Mouse (Mus musculus) MEL-GATA-1-ER (cell line): ENCODE data around the gene Zmiz1.

ENCODE experiments used
- DNase-seq: peaks from one replicate; pipeline ENCODE4 v3.0.0-alpha.2; 2012; ENCODE audit warnings: low read depth; ENCODE audit errors: extremely low read depth

Zmiz1 gene

GRCm38 (mm10) chr14:25667587-25667986 is 208.6 kb downstream of the Zmiz1 start:
- peak; percentile 13 for DNase-seq

- DNase-seq = no peak
These were observed 220.6 kb downstream of the Zmiz1 start for GRCm38 (mm10) chr14:25679625-25680024.

DNA sequence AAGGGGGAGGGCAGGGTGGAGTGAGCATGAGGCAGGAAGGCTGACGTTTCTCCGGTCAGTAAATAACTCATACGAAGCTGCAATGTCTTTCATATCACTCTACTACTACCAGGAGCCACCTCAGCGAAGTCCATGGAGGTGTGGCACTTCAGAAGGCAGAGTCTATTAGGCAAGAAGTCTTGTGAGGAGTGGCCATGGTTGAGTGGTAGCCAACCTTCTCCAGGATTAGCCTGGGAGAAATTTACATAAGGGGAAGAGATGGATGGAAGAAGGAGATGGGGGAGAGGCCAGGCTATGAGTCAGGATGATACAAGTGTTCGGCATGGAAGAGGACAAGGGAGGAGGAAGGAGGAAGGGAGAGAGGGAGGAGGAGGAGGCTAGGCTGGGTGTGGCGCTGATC is 223.0 kb downstream of the Zmiz1 start:
- no peak for DNase-seq

GRCm38 (mm10) chr14:25686216-25686945 is 227.4 kb downstream of the Zmiz1 start:
- DNase-seq = no peak

GRCm38 (mm10) chr14:25686983-25687901 is 228.3 kb downstream of the Zmiz1 start:
- DNase-seq = no peak

- DNase-seq = no peak
These were observed 234.4 kb downstream of the Zmiz1 start for GRCm38 (mm10) chr14:25693271-25693887.

GRCm38 (mm10) chr14:25693888-25694568 is 235.0 kb downstream of the Zmiz1 start, which contains the start of gene Ppif:
TSS of gene Ppif (plus strand) at chr14:25694154.
- peak; percentile 64 for DNase-seq

- no peak for DNase-seq
These were observed 235.5 kb downstream of the Zmiz1 start for GRCm38 (mm10) chr14:25694569-25694897.

DNA sequence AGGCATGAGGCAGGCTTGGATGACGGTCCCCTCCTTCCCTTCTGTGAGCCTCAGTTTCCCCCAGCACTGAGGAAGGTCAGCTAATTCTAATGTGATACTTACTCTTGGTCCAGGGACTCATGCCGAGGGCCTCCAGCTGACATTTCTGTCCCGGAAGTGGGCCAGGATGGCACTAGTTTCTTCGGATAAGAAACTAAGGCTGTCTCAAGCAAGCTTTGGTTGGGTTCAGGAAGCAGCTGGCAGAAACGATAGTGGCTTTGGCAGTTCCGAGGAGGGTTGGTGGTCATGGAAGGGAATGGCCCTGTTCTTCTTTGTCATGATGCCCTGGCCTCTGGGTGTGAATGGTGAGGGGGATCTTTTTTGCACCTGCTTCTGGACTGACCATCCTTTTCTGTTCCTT is 236.1 kb downstream of the Zmiz1 start:
- peak; percentile 77 for DNase-seq

- DNase-seq = no peak
These were observed 237.4 kb downstream of the Zmiz1 start for GRCm38 (mm10) chr14:25696356-25696755.

GRCm38 (mm10) chr14:25701986-25702385 is 243.0 kb downstream of the Zmiz1 start:
- no peak for DNase-seq

DNA sequence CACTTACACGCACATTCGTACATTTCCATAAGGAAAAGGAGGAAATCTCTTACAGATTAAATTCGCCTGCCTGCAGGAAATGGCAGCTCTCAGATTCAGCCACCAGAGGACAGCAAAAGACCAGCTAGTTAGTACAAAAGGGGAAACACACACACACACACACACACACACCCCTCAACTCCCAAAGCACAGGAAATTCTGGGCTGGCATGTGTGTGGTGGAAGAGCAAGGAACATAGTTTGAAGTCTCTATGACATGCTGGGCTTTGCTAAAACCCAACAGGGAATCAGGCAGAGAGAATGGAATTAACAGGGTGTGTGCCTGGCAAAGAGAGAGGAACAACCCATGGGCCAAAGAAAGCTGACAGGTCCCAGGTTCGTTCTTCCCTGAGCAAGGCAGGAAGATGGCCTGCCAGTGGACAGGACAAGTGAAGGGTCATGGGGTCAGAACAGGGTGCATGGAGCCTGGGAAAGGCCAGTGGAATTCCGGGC is 248.8 kb downstream of the Zmiz1 start:
- DNase-seq = no peak

DNA sequence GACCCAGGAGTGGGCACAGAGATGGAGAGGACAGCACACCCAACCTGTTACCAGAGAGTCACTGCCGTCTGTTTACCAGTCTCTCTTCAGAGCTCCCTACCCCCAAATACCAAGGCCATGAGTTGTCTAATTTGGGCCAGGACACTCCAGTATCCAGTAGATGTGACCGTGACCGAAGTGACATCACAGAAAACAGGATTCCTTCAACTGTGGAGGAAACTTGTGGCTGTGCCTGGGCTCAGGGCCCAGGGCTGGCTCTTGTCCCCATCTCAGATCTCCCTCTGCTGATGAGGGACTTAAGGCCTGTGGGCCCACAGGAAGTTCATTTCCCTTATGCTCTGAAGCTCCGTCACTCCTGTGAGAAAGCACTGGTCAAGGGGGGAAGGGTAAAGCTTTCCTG is 249.5 kb downstream of the Zmiz1 start:
- no peak for DNase-seq

- DNase-seq = no peak
These were observed 249.9 kb downstream of the Zmiz1 start for GRCm38 (mm10) chr14:25708917-25709316.

GRCm38 (mm10) chr14:25710073-25710472 is 251.1 kb downstream of the Zmiz1 start:
- DNase-seq = no peak

- no peak for DNase-seq
These were observed 251.7 kb downstream of the Zmiz1 start for GRCm38 (mm10) chr14:25710681-25711080.

GRCm38 (mm10) chr14:25711177-25711576 is 252.2 kb downstream of the Zmiz1 start:
- no peak for DNase-seq

DNA sequence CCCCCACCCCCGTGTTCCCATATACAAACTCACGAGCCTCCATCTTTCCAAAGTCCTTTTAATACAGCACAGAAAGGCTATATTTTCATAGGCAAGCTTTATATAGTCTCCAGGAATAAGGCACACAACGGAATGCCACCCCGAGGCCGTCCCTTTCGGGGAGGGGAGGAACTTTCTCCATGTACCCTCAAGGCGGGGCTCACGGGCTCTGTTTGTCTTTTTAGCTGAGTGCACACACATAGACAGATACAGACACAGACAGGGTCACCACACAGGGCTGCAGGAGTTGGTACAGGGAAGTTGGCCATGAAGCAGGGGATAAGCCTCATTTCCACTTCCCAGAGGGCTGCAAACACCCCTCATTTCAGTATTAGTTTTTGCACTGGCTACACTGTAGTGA is 252.6 kb downstream of the Zmiz1 start:
- no peak for DNase-seq

DNA sequence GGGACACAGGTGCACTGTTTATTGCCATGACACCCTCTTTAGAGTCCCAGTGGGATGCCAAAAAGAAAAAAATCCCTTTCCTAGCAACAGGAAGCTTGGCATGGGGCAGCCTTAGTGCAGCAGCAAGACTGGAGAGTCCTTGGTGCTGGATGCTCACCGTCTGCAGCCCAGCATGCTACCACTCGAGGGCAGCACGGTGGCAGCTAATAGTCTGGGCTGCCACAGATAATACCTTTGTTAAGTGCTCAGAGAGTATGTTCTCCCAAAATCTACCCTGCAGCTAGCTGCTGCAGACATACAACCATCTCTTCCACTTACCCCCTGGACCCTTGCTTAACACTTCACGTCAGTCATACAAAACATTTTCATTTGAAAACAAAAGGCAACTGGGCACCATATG is 254.5 kb downstream of the Zmiz1 start:
- DNase-seq = no peak
